Mouse (Mus musculus) neural tube, embryonic 13.5 days (tissue): ENCODE data around the gene Lgals7. TPM values are rescaled to one million over a fixed set of nuclear protein-coding genes. Genes with fewer than 3 reads are reported as not detected.
"Not testable (repeated sequence)": the region's sequence is repeated elsewhere in the genome, so short reads cannot be mapped to it uniquely, and the experiment has no call there.

Experiments used
- ATAC-seq: fragments of 200-750 bp; cut with Nextera tagmentation; 2 replicates; pipeline ENCODE4 v1.8.0; 2017; ENCODE audit warnings: low read depth, mild to moderate bottlenecking, moderate TSS enrichment, moderate library complexity
- H3K27ac ChIP-seq: fragments of 300-500 bp; sonication (generic); replicated peaks from 2 replicates; pipeline ENCODE4 v1.5.1; 2015; ENCODE audit warnings: moderate library complexity, mild to moderate bottlenecking, inconsistent platforms
- H3K27me3 ChIP-seq: fragments of 300-500 bp; sonication (generic); 2 replicates; pipeline ENCODE4 v1.6.1; 2015; ENCODE audit warnings: mild to moderate bottlenecking, inconsistent platforms
- H3K36me3 ChIP-seq: fragments of 300-500 bp; sonication (generic); 2 replicates; pipeline ENCODE4 v1.6.1; 2015; ENCODE audit warnings: mild to moderate bottlenecking, inconsistent platforms
- H3K4me1 ChIP-seq: fragments of 300-500 bp; sonication (generic); replicated peaks from 2 replicates; pipeline ENCODE4 v1.6.1; 2015; ENCODE audit warnings: inconsistent platforms
- H3K4me2 ChIP-seq: fragments of 300-500 bp; sonication (generic); 2 replicates; pipeline ENCODE4 v1.6.1; 2015; ENCODE audit warnings: inconsistent platforms, mild to moderate bottlenecking, moderate library complexity
- H3K4me3 ChIP-seq: fragments of 300-500 bp; sonication (generic); 2 replicates; pipeline ENCODE4 v1.5.1; 2015; ENCODE audit warnings: mild to moderate bottlenecking, inconsistent platforms
- H3K9ac ChIP-seq: fragments of 300-500 bp; sonication (generic); 2 replicates; pipeline ENCODE4 v1.6.1; 2015; ENCODE audit warnings: moderate library complexity, mild to moderate bottlenecking, inconsistent platforms
- H3K9me3 ChIP-seq: fragments of 300-500 bp; sonication (generic); 2 replicates; pipeline ENCODE4 v1.6.1; 2016; ENCODE audit warnings: inconsistent platforms
- WGBS: fragments of 180-500 bp; shearing (Covaris S2); methylation state at CpG from one replicate; pipeline ENCODE4 v1.1.7; 2015; 5-methylcytosine and 5-hydroxymethylcytosine counted together
- polyA plus RNA-seq: library from polyadenylated mRNA; unstranded; fragments of >200 nt; fragmentation: Nextera tagmentation; extraction: Ambion mirVana; gene quantifications from 2 replicates; pipeline ENCODE4 v1.2.1, GENCODE M21; 2015

Gene Lgals7
- polyA plus RNA-seq, 1 experiment from 2014 or later = 6.1 TPM

DNA sequence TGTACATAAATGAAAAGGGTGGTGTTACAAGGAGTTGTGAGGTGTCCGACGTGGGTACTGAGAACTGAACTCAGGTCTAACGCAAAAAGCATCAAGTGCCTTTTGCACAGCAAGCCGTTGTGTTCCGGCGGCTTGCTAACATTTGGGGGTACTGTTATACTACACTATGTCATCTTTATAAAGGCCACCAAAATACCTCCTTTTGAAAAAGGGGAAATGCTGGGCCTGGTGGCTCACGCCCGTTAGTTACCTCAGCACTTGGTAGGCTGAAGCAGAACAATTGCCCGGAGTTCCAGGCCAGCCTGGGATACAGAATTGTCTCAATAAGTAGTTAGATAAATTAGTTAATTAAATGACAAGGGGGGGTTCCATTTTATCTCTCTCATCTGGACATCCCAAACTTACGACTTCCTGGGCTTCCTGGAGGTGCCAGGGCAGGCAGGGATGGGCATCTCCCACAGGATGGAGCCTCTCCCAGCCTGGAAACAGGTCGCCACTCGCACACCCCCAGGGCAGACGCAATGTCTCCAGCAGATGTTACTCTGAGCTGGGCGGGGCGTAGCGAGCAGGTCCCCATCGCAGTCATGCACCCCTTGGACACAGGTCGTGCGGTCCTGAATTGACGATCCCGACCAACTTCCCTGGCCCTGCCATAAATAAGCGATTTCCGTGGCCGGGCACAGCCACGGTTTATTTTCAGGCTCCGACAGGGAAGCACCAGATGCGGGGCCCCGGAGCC is 3.3 kb downstream of the Lgals7 start:
- no peak overlapping the region for H3K4me2 ChIP-seq
- ATAC-seq = peak; percentile 34; the same call in 1 of the 2 replicates
- no peak overlapping the region for H3K4me3 ChIP-seq
- H3K27ac ChIP-seq = no peak overlapping the region
- WGBS = 89% methylated on average over 28 of the region's 28 CpGs
- no peaks in the 10 kb centered on the region for H3K9me3 ChIP-seq
- peaks cover 20% of the 10 kb centered on the region for H3K4me1 ChIP-seq
- H3K27me3 ChIP-seq = no peaks in the 10 kb centered on the region
- H3K36me3 ChIP-seq = no peaks in the 10 kb centered on the region
- no peak overlapping the region for H3K9ac ChIP-seq

GRCm38 (mm10) chr7:28867508-28868340 is 4.1 kb downstream of the Lgals7 start:
- not testable (repeated sequence) for ATAC-seq, H3K27ac ChIP-seq, H3K27me3 ChIP-seq, H3K9ac ChIP-seq, H3K4me3 ChIP-seq, H3K9me3 ChIP-seq, H3K36me3 ChIP-seq
- WGBS = 29% methylated on average over 23 of the region's 23 CpGs
- Histone ChIP-seq H3K4me2 (0 out of 2 replicates have a peak overlapping the region, but pooled peaks have one; percentile 9), H3K4me1 (peaks cover 20% of the 10 kb centered on the region)

- no peak for ATAC-seq
- Histone ChIP-seq H3K4me1 (peaks cover 3% of the 10 kb centered on the region), H3K4me2 (no peak overlapping the region), H3K9me3 (no peaks in the 10 kb centered on the region), H3K9ac (no peak overlapping the region), H3K27ac (no peak overlapping the region), H3K27me3 (no peaks in the 10 kb centered on the region), H3K36me3 (no peaks in the 10 kb centered on the region), H3K4me3 (no peak overlapping the region)
- 91% methylated on average over 24 of the region's 24 CpGs for whole genome bisulfite sequencing
Measured at GRCm38 (mm10) chr7:28870901-28871664, 7.4 kb downstream of the Lgals7 start.

GRCm38 (mm10) chr7:28874565-28874964 is 10.9 kb downstream of the Lgals7 start:
- no peak for ATAC-seq
- H3K4me2 ChIP-seq = no peak overlapping the region
- H3K9ac ChIP-seq = no peak overlapping the region
- H3K36me3 ChIP-seq = no peaks in the 10 kb centered on the region
- no peak overlapping the region for H3K27ac ChIP-seq
- no peak overlapping the region for H3K4me3 ChIP-seq
- H3K27me3 ChIP-seq = no peaks in the 10 kb centered on the region
- 63% methylated on average over 2 of the region's 2 CpGs for WGBS
- H3K4me1 ChIP-seq = no peaks in the 10 kb centered on the region
- no peaks in the 10 kb centered on the region for H3K9me3 ChIP-seq

DNA sequence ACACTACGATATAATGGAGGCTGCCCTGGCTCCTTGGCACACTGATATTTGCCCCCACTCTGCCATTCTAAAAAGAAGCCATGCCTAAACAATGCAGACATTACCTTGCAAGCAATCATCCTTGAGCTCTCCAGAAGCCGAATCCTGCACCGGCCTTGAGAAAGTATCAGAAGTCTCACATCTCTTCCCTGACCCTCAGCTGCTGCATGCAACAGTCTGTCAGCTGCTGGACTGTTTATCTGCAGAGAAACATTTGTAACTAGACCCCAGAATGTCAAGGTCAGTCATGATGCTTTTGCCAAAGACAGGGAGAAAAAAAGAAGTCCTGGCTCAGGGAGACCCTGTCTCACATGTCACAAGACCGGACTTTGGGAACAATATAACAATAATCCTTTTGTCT is 12.4 kb downstream of the Lgals7 start:
- no peak for ATAC-seq
- no peaks in the 10 kb centered on the region for H3K9me3 ChIP-seq
- H3K27me3 ChIP-seq = no peaks in the 10 kb centered on the region
- H3K36me3 ChIP-seq = no peaks in the 10 kb centered on the region
- H3K4me1 ChIP-seq = no peaks in the 10 kb centered on the region
- no peak overlapping the region for H3K9ac ChIP-seq
- WGBS = 79% methylated on average over 4 of the region's 4 CpGs
- no peak overlapping the region for H3K4me2 ChIP-seq
- no peak overlapping the region for H3K4me3 ChIP-seq
- no peak overlapping the region for H3K27ac ChIP-seq

DNA sequence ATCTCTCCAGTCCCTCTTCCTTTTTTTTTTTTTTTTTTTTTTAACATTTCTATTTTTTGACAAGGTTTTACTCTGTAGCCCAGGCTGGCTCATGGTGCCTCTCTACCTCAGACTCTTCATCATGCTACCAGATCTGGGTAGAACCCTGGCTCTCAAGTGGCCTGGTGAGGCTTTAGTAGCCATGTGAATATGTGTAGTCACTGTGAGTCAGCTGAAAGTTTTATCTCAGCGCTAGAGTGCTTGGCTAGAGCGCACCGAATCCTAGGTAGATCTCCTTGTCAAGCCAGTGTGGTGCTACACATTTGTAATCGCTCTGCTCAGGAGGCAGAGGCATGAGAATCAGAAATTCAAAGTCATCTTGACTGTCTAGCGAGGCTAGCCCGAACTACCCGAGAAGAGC is 13.5 kb downstream of the Lgals7 start:
- H3K9ac ChIP-seq = no peak overlapping the region
- no peak for ATAC-seq
- 88% methylated on average over 7 of the region's 7 CpGs for WGBS
- no peak overlapping the region for H3K4me2 ChIP-seq
- 0 out of 2 replicates have a peak, but pooled peaks cover 3% of the 10 kb centered on the region for H3K4me1 ChIP-seq
- H3K36me3 ChIP-seq = no peaks in the 10 kb centered on the region
- no peaks in the 10 kb centered on the region for H3K9me3 ChIP-seq
- H3K27me3 ChIP-seq = no peaks in the 10 kb centered on the region
- H3K4me3 ChIP-seq = no peak overlapping the region
- H3K27ac ChIP-seq = no peak overlapping the region

- Histone ChIP-seq H3K27me3 (no peaks in the 10 kb centered on the region), H3K36me3 (no peaks in the 10 kb centered on the region), H3K9me3 (no peaks in the 10 kb centered on the region), H3K27ac (no peak overlapping the region), H3K4me3 (no peak overlapping the region), H3K9ac (no peak overlapping the region), H3K4me1 (0 out of 2 replicates have a peak, but pooled peaks cover 3% of the 10 kb centered on the region), H3K4me2 (no peak overlapping the region)
- no peak for ATAC-seq
- 82% methylated on average over 4 of the region's 4 CpGs for WGBS
Measured at GRCm38 (mm10) chr7:28877856-28878255, 14.2 kb downstream of the Lgals7 start.

GRCm38 (mm10) chr7:28879606-28880005 is 16.0 kb downstream of the Lgals7 start:
- Histone ChIP-seq H3K27me3 (no peaks in the 10 kb centered on the region), H3K9ac (no peak overlapping the region), H3K27ac (no peak overlapping the region), H3K4me3 (no peak overlapping the region), H3K36me3 (no peaks in the 10 kb centered on the region), H3K9me3 (no peaks in the 10 kb centered on the region), H3K4me2 (no peak overlapping the region), H3K4me1 (0 out of 2 replicates have a peak, but pooled peaks cover 3% of the 10 kb centered on the region)
- 71% methylated on average over 7 of the region's 7 CpGs for WGBS
- no peak for ATAC-seq

DNA sequence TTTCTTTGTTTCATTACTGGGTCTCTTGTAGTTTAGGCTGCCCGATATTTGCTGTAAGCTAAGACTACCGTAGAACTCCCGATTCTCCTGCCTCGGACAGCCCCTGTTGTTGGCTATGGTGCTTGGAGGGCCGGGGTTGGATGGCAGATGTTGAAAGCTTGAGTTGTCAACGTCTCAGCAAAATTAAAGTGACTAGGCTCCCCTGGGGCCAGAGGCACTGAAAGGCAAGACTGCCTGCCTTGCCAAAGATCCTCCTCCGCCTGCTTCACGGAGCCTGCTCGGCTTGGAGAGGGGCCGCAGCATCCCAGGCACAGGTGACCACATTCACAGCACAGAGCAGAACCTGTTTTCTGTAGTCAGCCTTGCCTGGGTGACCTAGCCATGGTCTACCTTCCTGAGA is 16.9 kb downstream of the Lgals7 start:
- H3K9ac ChIP-seq = no peak overlapping the region
- no peak overlapping the region for H3K4me2 ChIP-seq
- H3K27me3 ChIP-seq = no peaks in the 10 kb centered on the region
- ATAC-seq = no peak
- no peaks in the 10 kb centered on the region for H3K9me3 ChIP-seq
- H3K4me3 ChIP-seq = no peak overlapping the region
- no peak overlapping the region for H3K27ac ChIP-seq
- H3K36me3 ChIP-seq = no peaks in the 10 kb centered on the region
- WGBS = 74% methylated on average over 10 of the region's 10 CpGs
- 0 out of 2 replicates have a peak, but pooled peaks cover 3% of the 10 kb centered on the region for H3K4me1 ChIP-seq

- Histone ChIP-seq H3K9ac (no peak within 1 kb of the TSS), H3K36me3 (no peaks in the 10 kb centered on the region), H3K27me3 (no peaks in the 10 kb centered on the region), H3K9me3 (no peaks in the 10 kb centered on the region), H3K4me1 (0 out of 2 replicates have a peak, but pooled peaks cover 3% of the 10 kb centered on the region), H3K4me2 (no peak within 1 kb of the TSS), H3K27ac (no peak within 1 kb of the TSS), H3K4me3 (no peak within 1 kb of the TSS)
- WGBS = 32% methylated on average over 13 of the region's 13 CpGs
- no peak for ATAC-seq
Measured at GRCm38 (mm10) chr7:28881199-28881598, 17.5 kb downstream of the Lgals7 start, which contains the start of gene Capn12. Gene Capn12, plus strand, starts transcription at chr7:28881422.

- Histone ChIP-seq H3K4me2 (no peak overlapping the region), H3K9me3 (no peaks in the 10 kb centered on the region), H3K4me3 (no peak overlapping the region), H3K27ac (no peak overlapping the region), H3K36me3 (no peaks in the 10 kb centered on the region), H3K27me3 (peaks cover 17% of the 10 kb centered on the region), H3K4me1 (0 out of 2 replicates have a peak, but pooled peaks cover 3% of the 10 kb centered on the region), H3K9ac (no peak overlapping the region)
- no peak for ATAC-seq
- WGBS = 77% methylated on average over 11 of the region's 11 CpGs
Measured at GRCm38 (mm10) chr7:28883039-28883438, 19.4 kb downstream of the Lgals7 start.

DNA sequence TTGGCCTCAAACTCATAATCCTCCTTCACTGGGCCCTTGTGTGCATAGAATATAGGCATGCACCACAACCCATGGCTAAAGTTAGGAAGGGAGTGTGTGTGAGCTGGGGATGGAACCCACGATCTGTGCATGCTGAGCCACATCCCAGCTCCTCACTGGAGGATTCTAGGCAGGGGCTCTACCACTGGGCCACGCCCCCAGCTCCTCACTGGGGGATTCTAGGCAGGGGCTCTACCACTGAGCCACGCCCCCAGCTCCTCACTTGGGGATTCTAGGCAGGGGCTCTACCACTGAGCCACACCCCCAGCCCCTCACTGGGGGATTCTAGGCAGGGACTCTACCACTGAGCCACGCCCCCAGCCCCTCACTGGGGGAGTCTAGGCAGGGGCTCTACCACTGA is 20.1 kb downstream of the Lgals7 start:
- H3K27ac ChIP-seq, H3K36me3 ChIP-seq, H3K4me3 ChIP-seq, H3K4me1 ChIP-seq, H3K9ac ChIP-seq, H3K9me3 ChIP-seq, H3K4me2 ChIP-seq, ATAC-seq: not testable (repeated sequence)
- peaks cover 24% of the 10 kb centered on the region for H3K27me3 ChIP-seq
- WGBS = 89% methylated on average over 4 of the region's 4 CpGs
